Mouse (Mus musculus) olfactory bulb, adult 2 months (tissue): ENCODE results near the gene Aph1b.

Experiments
- CTCF ChIP-seq: fragments of 200-500 bp; IDR thresholded peaks from 2 replicates; pipeline ENCODE4 v1.5.1; 2012; ENCODE audit warnings: low read depth, mild to moderate bottlenecking, low read length, moderate library complexity; ENCODE audit not compliant: insufficient read depth
- POLR2A ChIP-seq: fragments of 200-500 bp; IDR thresholded peaks from 2 replicates; pipeline ENCODE4 v1.6.1; 2012; ENCODE audit warnings: mild to moderate bottlenecking, low read depth, low read length, moderate library complexity; ENCODE audit not compliant: insufficient read depth

- no peak for TF ChIP-seq POLR2A
- no peak for TF ChIP-seq CTCF
Observed at GRCm38 (mm10) chr9:66752849-66753248, 42.4 kb downstream of the Aph1b start.
